Mouse (Mus musculus) kidney, postnatal 0 days (tissue): ENCODE data around the gene Bnip1. TPM values are rescaled to one million over a fixed set of nuclear protein-coding genes. Genes with fewer than 3 reads are reported as not detected.

Experiments used
- ATAC-seq: fragments of 200-750 bp; cut with Nextera tagmentation; replicated peaks from 2 replicates; pipeline ENCODE4 v1.8.0; 2017; ENCODE audit warnings: low read depth, moderate number of reproducible peaks, moderate TSS enrichment, moderate library complexity; ENCODE audit not compliant: low FRiP score
- DNase-seq: peaks from one replicate; pipeline ENCODE4 v3.0.0-alpha.2; 2016; ENCODE audit warnings: low spot score
- H3K27ac ChIP-seq: fragments of 300-500 bp; sonication (generic); 2 replicates; pipeline ENCODE4 v1.5.1; 2014; ENCODE audit warnings: mild to moderate bottlenecking
- H3K27me3 ChIP-seq: fragments of 300-500 bp; sonication (generic); 2 replicates; pipeline ENCODE4 v1.6.1; 2014; ENCODE audit warnings: low read length, mixed read lengths; ENCODE audit not compliant: insufficient read depth
- H3K36me3 ChIP-seq: fragments of 300-500 bp; sonication (generic); 2 replicates; pipeline ENCODE4 v1.6.1; 2014; ENCODE audit warnings: low read length, mixed read lengths; ENCODE audit not compliant: insufficient read depth
- H3K4me1 ChIP-seq: fragments of 300-500 bp; sonication (generic); replicated peaks from 2 replicates; pipeline ENCODE4 v1.6.1; 2014; ENCODE audit warnings: antibody characterized with exemption, low read length, mixed read lengths; ENCODE audit not compliant: insufficient read depth
- H3K4me2 ChIP-seq: fragments of 300-500 bp; sonication (generic); 2 replicates; pipeline ENCODE4 v1.6.1; 2014; ENCODE audit warnings: mild to moderate bottlenecking, low read length, moderate library complexity, mixed read lengths
- H3K4me3 ChIP-seq: fragments of 300-500 bp; sonication (generic); replicated peaks from 2 replicates; pipeline ENCODE4 v1.5.1; 2014; ENCODE audit warnings: low read depth, low read length
- H3K9ac ChIP-seq: fragments of 300-500 bp; sonication (generic); 2 replicates; pipeline ENCODE4 v1.6.1; 2014; ENCODE audit warnings: low read depth, low read length
- H3K9me3 ChIP-seq: fragments of 300-500 bp; sonication (generic); replicated peaks from 2 replicates; pipeline ENCODE4 v1.6.1; 2016; ENCODE audit warnings: low read length, inconsistent platforms, mixed read lengths
- CTCF ChIP-seq: IDR thresholded peaks from 2 replicates; pipeline ENCODE4 v1.5.1; 2016; ENCODE audit warnings: antibody characterized with exemption, low read depth, mild to moderate bottlenecking, moderate library complexity
- WGBS: fragments of 180-500 bp; shearing (Covaris S2); extraction: QIAGEN DNeasy Blood & Tissue Kit; methylation state at CpG from one replicate; pipeline ENCODE4 v1.1.7; 2014; 5-methylcytosine and 5-hydroxymethylcytosine counted together
- polyA plus RNA-seq: library from polyadenylated mRNA; unstranded; fragments of >200 nt; fragmentation: Nextera tagmentation; extraction: Ambion mirVana; gene quantifications from 2 replicates; pipeline ENCODE4 v1.2.1, GENCODE M21; 2015

Gene Bnip1
- polyA plus RNA-seq, 1 experiment from 2014 or later, result 43.7 TPM

DNA sequence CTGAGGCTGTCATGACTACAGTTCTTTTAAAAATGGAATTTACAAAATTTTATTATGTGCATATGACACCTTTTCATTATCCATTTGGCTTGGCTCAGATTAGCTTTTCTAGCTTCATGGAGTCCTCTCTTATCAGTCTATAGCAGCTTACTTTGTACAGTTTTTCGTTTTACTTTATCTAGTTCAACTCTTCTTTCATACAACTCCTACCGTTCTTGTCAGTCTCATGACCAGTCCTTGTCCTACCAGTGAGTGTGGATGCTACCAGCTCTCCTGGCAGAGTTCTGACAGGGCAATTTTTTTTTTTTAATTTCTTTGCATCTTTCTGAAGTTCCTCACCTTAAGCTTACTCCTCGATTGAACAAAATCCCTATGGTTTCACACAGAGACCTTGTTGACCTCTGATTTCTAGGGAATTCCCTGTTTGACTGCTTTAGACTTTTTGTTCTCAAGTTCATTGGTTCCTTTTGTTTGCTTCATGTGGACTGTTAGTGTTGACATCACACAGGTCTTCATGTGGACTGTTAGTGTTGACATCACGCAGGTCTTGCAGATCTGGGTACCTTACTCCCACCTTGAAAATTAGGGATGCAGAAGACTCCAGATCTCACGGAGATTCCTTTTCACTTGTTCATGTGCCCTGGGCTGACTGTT, 13.6 kb upstream of the Bnip1 start:
- H3K27ac ChIP-seq, result no peak overlapping the region
- H3K27me3 ChIP-seq, result no peaks in the 10 kb centered on the region
- H3K9me3 ChIP-seq, result no peaks in the 10 kb centered on the region
- H3K4me1 ChIP-seq, result no peaks in the 10 kb centered on the region
- DNase-seq (no peak), ATAC-seq (no peak)
- no peak overlapping the region for H3K9ac ChIP-seq
- TF ChIP-seq CTCF, result no peak
- H3K36me3 ChIP-seq, result peaks cover 11% of the 10 kb centered on the region
- no peak overlapping the region for H3K4me3 ChIP-seq
- no peak overlapping the region for H3K4me2 ChIP-seq
- WGBS, result 90% methylated on average over 5 of the region's 5 CpGs

DNA sequence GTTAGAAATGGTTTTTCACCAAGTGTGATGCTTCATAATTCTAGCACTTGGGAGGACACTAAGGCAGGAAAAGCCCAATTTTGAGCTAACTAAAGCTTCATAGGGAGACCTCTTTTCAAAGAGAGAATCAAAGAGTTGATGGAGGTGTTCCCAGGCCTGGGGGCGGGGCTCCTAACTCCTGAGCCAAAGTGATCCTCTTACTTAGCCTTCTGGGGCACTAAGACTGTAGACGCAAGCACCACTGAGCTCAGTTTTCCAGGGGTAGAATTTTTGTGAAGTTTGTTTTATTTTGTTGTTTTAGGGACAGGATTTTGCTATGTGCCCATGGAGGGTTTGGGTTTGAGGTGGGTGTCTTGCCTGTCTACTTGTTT, 13.1 kb upstream of the Bnip1 start:
- no peaks in the 10 kb centered on the region for H3K27me3 ChIP-seq
- ATAC-seq, result no peak
- no peak for DNase-seq
- H3K27ac ChIP-seq, result no peak overlapping the region
- 80% methylated on average over 2 of the region's 2 CpGs for WGBS
- H3K9ac ChIP-seq, result no peak overlapping the region
- peaks cover 11% of the 10 kb centered on the region for H3K36me3 ChIP-seq
- TF ChIP-seq CTCF, result no peak
- no peak overlapping the region for H3K4me2 ChIP-seq
- H3K4me3 ChIP-seq, result no peak overlapping the region
- H3K4me1 ChIP-seq, result no peaks in the 10 kb centered on the region
- H3K9me3 ChIP-seq, result no peaks in the 10 kb centered on the region

DNA sequence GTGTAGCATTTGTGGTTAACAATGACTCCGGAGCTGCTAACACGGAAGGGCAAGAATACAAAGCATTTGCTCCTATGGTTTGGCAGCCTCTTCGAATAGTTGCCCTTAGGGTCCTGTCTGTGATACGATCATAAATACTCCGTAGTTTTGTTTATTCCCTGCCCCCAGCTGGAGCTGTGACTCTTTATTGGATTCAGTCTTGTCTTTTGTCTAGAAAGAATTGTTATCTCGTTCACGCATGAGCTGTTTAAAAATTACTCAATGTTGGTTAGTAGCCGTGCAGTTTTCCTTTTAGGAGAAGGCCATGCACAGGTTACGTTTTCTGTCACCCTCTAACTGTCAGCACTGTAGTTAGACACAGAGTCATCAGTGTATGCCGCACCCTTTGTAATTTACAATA, 4.7 kb upstream of the Bnip1 start:
- Histone ChIP-seq H3K27ac (no peak overlapping the region), H3K27me3 (no peaks in the 10 kb centered on the region), H3K4me3 (no peak overlapping the region), H3K4me2 (no peak overlapping the region), H3K36me3 (0 out of 2 replicates have a peak, but pooled peaks cover 2% of the 10 kb centered on the region), H3K9ac (no peak overlapping the region), H3K4me1 (no peaks in the 10 kb centered on the region; the same call in 1 of the 2 replicates), H3K9me3 (no peaks in the 10 kb centered on the region)
- DNase-seq, result peak; percentile 12
- TF ChIP-seq CTCF, result no peak
- no peak for ATAC-seq
- whole genome bisulfite sequencing, result 56% methylated on average over 10 of the region's 10 CpGs

DNA sequence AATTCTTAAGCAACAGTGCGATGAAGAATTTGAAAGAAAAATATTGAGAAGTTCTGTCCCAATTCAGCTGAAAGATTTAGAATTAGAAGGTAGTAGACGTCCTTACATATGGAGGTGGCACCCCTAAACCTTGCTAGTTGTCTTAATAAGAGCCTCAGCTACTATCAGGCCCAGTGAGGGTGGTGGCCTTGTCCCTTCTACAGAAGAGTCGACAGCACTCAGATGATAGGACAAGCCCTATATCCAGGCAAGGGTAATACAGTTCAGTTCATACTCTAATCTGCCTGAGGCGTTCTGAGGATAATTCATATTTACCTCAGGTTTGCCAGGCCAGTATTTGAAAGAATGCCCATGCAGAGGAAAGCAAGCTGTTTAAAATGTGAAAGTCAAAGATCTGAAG, 2.9 kb upstream of the Bnip1 start:
- Histone ChIP-seq H3K4me3 (no peak overlapping the region), H3K27ac (no peak overlapping the region), H3K27me3 (no peaks in the 10 kb centered on the region), H3K36me3 (no peaks in the 10 kb centered on the region), H3K4me1 (peaks cover 6% of the 10 kb centered on the region), H3K9ac (no peak overlapping the region), H3K4me2 (no peak overlapping the region), H3K9me3 (no peaks in the 10 kb centered on the region)
- DNase-seq (no peak), ATAC-seq (no peak)
- WGBS, result 94% methylated on average over 4 of the region's 4 CpGs
- no peak for TF ChIP-seq CTCF

DNA sequence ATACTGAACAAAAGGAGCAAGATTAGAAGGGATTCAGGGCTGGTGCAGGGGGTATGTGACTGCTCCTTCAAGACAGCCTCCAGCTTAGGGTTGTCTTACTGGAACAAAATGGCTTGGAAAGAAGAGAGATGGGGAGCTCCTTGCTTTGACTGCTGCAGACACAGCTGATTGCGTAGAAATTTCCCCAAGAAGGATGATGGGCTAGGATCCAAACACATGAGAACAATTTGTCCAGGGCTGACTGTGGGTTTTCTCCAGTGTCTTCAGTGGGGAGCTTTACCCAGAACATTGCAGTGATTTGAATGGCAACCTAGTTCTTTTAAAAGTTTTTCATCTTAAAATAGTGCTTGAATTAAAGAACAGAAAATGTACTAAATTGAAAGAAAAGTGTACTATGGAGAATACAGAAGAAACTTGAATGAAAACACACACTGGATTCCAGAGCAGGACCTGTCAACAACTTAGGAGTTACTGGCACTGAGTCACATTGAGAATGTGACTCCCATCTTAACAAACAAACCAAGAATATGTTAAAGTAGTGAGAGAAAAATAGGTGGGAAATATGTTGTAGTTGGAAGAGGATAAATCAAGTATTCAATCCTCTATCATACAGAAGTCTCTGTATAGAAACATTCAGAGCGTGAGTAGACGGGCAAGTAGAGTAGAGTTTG, 2.3 kb upstream of the Bnip1 start:
- WGBS, result 92% methylated on average over 3 of the region's 3 CpGs
- DNase-seq, result no peak

DNA sequence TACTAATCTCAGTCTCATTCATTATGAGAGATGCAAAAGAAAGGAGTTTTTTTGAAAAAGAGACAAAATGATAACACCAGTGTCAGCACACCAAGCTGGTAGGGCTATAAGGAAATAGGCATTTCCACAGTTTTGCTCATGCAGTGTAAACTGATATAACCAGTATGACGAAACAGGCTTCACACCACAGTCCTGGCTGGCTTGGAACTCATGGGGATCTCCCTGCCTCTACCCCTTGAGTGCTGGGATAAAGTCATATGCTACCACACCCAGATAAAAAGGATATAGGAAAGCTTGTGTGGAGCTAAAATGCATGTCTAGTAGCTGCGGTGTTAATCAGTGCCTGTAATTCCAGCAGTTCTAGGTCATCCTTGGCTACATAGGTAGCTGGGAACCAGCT, 1.4 kb upstream of the Bnip1 start:
- H3K36me3 ChIP-seq, result no peaks in the 10 kb centered on the region
- H3K9ac ChIP-seq, result no peak overlapping the region
- ATAC-seq, result no peak
- TF ChIP-seq CTCF, result no peak
- no peak overlapping the region for H3K4me3 ChIP-seq
- WGBS, result 85% methylated on average over 2 of the region's 2 CpGs
- no peak for DNase-seq
- no peaks in the 10 kb centered on the region for H3K27me3 ChIP-seq
- no peaks in the 10 kb centered on the region for H3K9me3 ChIP-seq
- no peak overlapping the region for H3K27ac ChIP-seq
- H3K4me2 ChIP-seq, result no peak overlapping the region
- peaks cover 6% of the 10 kb centered on the region for H3K4me1 ChIP-seq

More for the DNA sequence above, 2.3 kb upstream of the Bnip1 start:
- H3K4me2 ChIP-seq, result no peak overlapping the region
- no peak for ATAC-seq
- no peak overlapping the region for H3K27ac ChIP-seq
- no peak for TF ChIP-seq CTCF
- no peak overlapping the region for H3K9ac ChIP-seq
- no peaks in the 10 kb centered on the region for H3K27me3 ChIP-seq
- no peaks in the 10 kb centered on the region for H3K36me3 ChIP-seq
- no peaks in the 10 kb centered on the region for H3K9me3 ChIP-seq
- peaks cover 6% of the 10 kb centered on the region for H3K4me1 ChIP-seq
- no peak overlapping the region for H3K4me3 ChIP-seq

DNA sequence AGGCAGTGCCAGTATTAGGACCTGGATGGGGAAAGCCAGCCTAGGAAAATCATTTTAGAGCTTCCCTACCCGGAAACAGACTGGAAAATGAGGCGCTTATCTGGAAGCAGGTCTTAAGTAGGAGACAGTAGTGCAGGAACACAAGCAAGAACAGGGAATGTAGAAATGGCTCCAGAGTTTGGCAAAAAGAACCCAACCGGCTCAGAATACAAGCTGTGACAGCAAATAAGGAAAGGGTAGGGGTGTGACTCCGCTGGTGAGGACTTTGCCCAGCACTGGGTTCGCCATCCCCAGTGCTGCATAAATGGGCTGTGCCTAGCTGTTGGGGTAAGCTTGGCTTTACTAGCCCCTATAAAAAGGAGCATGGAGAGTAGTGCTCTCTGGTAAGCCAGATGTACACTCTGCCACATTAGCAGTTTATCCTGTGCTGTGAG, 761 bp downstream of the Bnip1 start:
- no peaks in the 10 kb centered on the region for H3K27me3 ChIP-seq
- peak overlapping the region; percentile 76 for H3K4me2 ChIP-seq
- H3K9ac ChIP-seq, result peak overlapping the region; percentile 80
- 7% methylated on average over 5 of the region's 5 CpGs for WGBS
- H3K9me3 ChIP-seq, result no peaks in the 10 kb centered on the region
- ATAC-seq, result no peak
- peak overlapping the region; percentile 93 for H3K27ac ChIP-seq
- no peak for DNase-seq
- no peak for TF ChIP-seq CTCF
- peaks cover 11% of the 10 kb centered on the region; the same call in 1 of the 2 replicates for H3K36me3 ChIP-seq
- H3K4me3 ChIP-seq, result peak overlapping the region; percentile 55
- peaks cover 6% of the 10 kb centered on the region for H3K4me1 ChIP-seq
